Mouse (Mus musculus): Measurements from ENCODE around the gene Lrig2. TPM values are rescaled to one million over a fixed set of nuclear protein-coding genes. Genes with fewer than 3 reads are reported as not detected.
"Not testable (repeated sequence)": the region's sequence is repeated elsewhere in the genome, so short reads cannot be mapped to it uniquely, and the experiment has no call there.

Gene Lrig2
- total RNA-seq, 4 experiments from 2014 or later, result 31.9 to 34.7 (median 33.3) TPM

GRCm38 (mm10) chr3:104432651-104433050 is 79.1 kb downstream of the Lrig2 start:
- DNase-seq (ENCODE audit: low spot score in 2 of 2), result no peak

GRCm38 (mm10) chr3:104431848-104432159 is 79.9 kb downstream of the Lrig2 start:
- DNase-seq (ENCODE audit: low spot score in 2 of 2), result no peak

- peak in 1 of 2 experiments; percentile 55 for DNase-seq (ENCODE audit: low spot score in 2 of 2)
Measured at GRCm38 (mm10) chr3:104431156-104431847, 80.4 kb downstream of the Lrig2 start.

- not testable (repeated sequence) for DNase-seq (ENCODE audit: low spot score in 2 of 2)
Measured at GRCm38 (mm10) chr3:104427354-104427753, 84.4 kb downstream of the Lrig2 start.

- DNase-seq (ENCODE audit: low spot score in 2 of 2), result no peak
Measured at GRCm38 (mm10) chr3:104424346-104424745, 87.4 kb downstream of the Lrig2 start.

- DNase-seq (ENCODE audit: low spot score in 2 of 2), result no peak
Measured at GRCm38 (mm10) chr3:104420929-104421328, 90.8 kb downstream of the Lrig2 start.

- no peak for DNase-seq (ENCODE audit: low spot score in 2 of 2)
Measured at GRCm38 (mm10) chr3:104419990-104420389, 91.7 kb downstream of the Lrig2 start.

- no peak for DNase-seq (ENCODE audit: low spot score in 2 of 2)
Measured at GRCm38 (mm10) chr3:104416806-104417205, 94.9 kb downstream of the Lrig2 start.

- no peak for DNase-seq (ENCODE audit: low spot score in 2 of 2)
Measured at GRCm38 (mm10) chr3:104412482-104412881, 99.2 kb downstream of the Lrig2 start.

- DNase-seq (ENCODE audit: low spot score in 2 of 2), result peak in 1 of 2 experiments; percentile 53
Measured at GRCm38 (mm10) chr3:104407506-104407905, 104.2 kb downstream of the Lrig2 start.

- DNase-seq (ENCODE audit: low spot score in 2 of 2), result no peak
Measured at GRCm38 (mm10) chr3:104403582-104403981, 108.1 kb downstream of the Lrig2 start.

GRCm38 (mm10) chr3:104401176-104401575 is 110.5 kb downstream of the Lrig2 start:
- DNase-seq (ENCODE audit: low spot score in 2 of 2), result no peak

- no peak for DNase-seq (ENCODE audit: low spot score in 2 of 2)
Measured at GRCm38 (mm10) chr3:104400126-104400525, 111.6 kb downstream of the Lrig2 start.

GRCm38 (mm10) chr3:104399296-104400045 is 112.2 kb downstream of the Lrig2 start:
- no peak for DNase-seq (ENCODE audit: low spot score in 2 of 2)

- DNase-seq (ENCODE audit: low spot score in 2 of 2), result no peak
Measured at GRCm38 (mm10) chr3:104397316-104397715, 114.4 kb downstream of the Lrig2 start.

GRCm38 (mm10) chr3:104396736-104397081 is 115.0 kb downstream of the Lrig2 start:
- DNase-seq (ENCODE audit: low spot score in 2 of 2), result no peak

GRCm38 (mm10) chr3:104396067-104396735 is 115.5 kb downstream of the Lrig2 start:
- DNase-seq (ENCODE audit: low spot score in 2 of 2), result no peak

- DNase-seq (ENCODE audit: low spot score in 2 of 2), result no peak
Measured at GRCm38 (mm10) chr3:104390072-104390471, 121.6 kb downstream of the Lrig2 start.

GRCm38 (mm10) chr3:104389449-104389848 is 122.3 kb downstream of the Lrig2 start:
- DNase-seq (ENCODE audit: low spot score in 2 of 2), result no peak

GRCm38 (mm10) chr3:104385587-104385986 is 126.1 kb downstream of the Lrig2 start:
- DNase-seq (ENCODE audit: low spot score in 2 of 2), result peak in 1 of 2 experiments; percentile 68

- DNase-seq (ENCODE audit: low spot score in 2 of 2), result peak in 1 of 2 experiments; percentile 24
Measured at GRCm38 (mm10) chr3:104383681-104384341, 127.9 kb downstream of the Lrig2 start.

GRCm38 (mm10) chr3:104378228-104378627 is 133.5 kb downstream of the Lrig2 start:
- no peak for DNase-seq (ENCODE audit: low spot score in 2 of 2)
